Mouse (Mus musculus) A20 (cell line): ENCODE data around the gene Cog4.
"Not testable (repeated sequence)": the region's sequence is repeated elsewhere in the genome, so short reads cannot be mapped to it uniquely, and the experiment has no call there.

Experiments used
- DNase-seq: peaks from one replicate; pipeline ENCODE4 v3.0.0-alpha.2; 2011; ENCODE audit warnings: low read depth, low spot score

Cog4 gene

DNA sequence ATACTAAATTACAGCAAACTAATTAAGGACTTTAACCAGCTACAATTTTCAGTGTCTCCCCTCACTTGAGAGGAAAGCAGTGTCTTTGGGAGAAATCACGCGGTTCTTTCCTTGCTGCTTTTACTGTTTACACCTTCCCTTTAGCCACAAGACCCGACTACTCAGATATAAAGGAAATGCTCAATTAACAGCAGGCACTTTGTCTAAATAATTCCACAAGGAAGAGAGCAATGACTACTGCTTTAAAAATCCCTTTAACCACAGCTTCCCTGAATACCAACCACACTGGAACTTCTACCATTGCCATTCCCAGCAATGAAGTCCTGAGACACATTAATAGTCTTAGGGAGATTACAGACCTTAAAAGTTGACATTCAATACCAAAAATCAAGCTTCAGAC lies 17.9 kb upstream of the Cog4 start:
- no peak for DNase-seq

DNA sequence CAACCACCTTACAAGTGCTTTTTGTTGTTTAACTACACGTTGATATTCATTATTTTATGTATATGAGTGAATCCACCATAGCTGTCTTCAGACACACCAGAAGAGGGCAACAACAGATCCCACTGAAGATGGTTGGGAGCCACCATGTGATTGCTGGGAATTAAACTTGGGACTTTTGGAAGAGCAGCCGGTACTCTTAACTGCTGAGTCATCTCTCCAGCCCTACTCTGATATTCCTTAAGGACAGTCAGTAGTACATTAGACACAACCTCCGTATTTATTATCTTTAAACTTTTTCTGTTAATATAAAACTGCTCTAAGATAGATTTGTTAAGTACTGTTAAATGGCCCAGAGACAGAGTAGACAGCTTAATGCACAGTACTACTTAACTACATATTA lies 14.4 kb upstream of the Cog4 start:
- no peak for DNase-seq

DNA sequence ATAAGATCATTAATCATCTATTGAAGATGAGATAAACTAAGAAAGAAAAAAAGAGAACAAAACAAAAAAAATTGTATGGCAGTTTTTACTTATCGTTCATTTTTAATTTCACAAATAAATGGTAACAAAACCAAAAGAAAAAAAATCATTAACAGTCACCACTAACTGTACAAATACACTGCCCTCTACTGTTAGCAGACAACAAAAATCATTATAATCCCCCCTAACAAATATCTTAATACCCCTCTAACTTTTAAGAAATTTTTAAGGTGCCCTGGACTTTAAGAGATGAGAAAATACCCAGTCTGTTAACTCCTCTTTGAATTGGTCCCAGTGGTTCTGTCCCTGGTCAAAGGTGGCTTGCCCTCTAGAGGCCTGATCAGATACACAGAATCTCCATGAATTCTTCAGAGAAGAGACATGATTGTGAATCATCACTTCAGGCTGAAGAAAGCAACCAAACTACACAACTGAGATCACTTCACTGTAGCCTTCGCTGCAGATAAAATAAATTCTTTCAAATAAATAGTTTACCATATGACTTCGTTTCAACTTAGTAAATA lies 4.3 kb upstream of the Cog4 start:
- DNase-seq = peak; percentile 10

DNA sequence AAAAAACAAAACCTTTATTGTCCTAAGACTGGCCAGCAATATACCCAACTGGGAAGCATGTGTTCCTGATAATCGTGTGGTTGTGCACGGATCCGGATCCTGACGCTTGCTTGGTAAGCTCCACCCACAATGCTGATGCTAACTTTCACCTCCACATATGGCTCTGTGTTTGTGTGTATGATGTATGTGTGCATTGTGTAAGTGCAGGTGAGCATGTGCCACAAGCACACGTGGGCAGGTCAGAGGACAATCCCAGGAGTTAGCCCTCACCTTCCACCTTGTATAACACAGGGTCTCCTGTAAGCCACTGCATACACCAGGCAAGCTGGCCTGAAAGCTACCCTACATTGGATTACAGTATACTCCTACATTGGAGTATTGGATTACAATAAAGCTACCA lies 3.2 kb upstream of the Cog4 start:
- DNase-seq = no peak

DNA sequence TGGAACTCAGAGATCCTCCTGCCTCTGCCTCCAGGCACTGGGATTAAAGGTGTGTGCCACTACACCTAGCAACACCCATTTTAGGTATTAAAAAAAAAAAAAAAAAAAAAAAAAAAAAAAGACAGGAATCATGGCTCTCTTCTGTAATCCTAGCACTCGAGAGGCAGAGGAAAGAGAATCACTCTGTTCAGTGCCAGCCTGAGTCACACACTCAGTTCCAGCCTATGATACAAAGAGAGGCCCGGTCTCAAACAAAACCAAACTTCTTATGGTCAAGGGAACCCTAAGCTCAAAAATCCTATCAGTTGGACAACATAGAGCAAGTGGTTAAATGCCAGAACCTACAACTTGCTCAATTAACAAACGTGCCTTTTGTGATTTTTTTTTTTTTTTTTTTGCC lies 1.5 kb upstream of the Cog4 start:
- DNase-seq = peak; percentile 7

DNA sequence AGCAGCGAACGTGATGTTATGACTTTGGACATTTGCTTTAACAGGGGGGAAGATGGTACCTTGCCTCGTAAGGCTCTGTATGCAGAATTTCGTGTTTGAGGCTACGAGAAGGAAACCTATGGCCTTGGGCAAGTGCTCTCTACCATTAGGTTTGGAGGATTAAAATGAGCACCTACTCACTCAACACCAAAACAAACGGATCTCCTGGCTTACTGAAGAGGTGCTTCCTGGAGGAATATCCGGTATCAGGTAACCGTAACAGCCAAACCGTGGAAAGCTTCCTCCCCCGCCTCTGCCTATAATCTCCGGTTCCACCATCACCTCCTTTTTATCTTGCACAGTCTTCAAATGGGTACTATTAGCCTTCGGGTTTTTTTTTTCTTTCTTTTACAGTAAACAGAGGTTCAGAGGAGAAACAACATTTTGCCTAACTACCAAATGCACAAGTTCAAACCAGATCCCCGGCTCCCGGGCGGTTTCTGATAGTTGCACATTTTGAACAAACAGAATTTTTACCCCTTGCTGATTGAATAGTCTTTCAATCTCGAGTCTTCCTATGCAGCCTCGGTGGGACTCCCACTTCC lies 487 bp upstream of the Cog4 start:
- peak; percentile 51 for DNase-seq

DNA sequence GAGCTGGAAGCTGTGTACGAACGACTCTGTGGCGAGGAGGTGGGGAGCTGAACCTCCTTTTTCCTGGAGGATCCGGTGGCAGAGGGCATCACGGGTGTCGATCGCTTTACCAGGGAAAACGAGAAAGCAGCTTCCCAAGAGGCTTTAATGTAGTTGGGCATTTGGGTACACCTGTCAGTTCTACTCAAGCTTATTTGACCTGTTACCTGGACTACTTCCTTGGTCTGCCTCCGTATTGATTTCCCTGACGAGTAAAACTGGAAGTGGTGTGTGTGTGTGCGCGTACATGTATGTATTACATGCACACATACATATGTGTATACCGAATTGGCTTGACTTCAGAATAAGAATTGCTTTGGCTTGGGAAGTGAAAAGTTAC lies 760 bp downstream of the Cog4 start:
- no peak for DNase-seq

DNA sequence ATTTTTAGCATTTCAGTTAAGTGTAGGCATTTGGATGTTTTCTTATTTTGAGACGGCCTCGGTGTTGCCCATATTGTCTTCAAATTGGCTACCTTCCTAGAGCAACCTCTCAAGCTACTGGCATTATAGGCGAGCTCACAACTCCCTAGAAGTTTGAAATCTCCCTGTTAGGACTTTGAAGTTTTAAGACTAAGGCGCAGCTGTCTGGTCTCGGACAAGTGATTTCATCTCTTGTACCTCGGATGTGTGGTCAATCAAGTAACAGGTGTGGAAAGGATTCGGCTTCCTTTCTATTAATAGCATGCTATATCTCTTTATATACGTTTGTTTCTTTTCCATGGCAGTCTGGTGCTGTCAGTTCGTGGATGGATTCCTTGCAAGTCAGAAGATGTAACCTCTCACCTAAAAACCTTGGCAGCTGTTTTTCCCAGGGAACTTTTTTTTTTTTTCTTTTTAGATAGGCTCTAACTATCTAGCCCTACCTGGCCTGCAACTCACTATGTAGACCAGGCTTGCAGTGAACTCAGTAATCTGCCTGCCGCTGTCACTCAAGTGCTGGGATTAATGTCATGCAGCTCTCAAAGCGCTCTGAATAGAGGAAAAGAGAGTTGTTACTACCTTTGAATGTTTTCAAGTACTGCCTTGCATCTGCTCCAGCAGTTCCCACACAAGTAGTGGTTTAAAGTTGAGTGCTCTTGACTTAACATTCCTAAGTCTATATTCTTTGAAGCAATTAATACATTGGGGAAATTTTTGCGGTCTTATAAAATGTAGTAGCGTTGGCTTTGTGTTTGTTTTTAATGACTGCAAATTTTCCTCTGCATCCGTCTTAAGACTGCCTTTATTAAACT lies 1.5 kb downstream of the Cog4 start:
- DNase-seq = no peak

DNA sequence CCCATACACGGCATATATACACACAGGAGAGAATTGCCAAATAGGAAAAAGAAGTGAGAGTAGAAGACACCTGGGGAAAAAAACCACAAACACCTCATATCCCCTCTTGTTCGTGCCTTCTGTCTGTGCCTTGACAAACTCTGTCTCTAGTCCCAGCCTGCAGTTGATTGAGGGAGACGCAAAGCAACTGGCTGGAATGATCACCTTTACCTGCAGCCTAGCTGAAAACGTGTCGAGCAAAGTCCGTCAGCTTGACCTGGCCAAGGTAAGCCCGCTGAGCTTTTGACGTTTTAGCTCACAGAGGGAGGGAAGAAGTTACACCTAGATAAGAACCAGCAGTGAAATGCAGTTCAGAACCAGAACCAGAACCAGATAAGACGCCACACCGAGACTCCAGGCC lies 4.8 kb downstream of the Cog4 start:
- DNase-seq = no peak

DNA sequence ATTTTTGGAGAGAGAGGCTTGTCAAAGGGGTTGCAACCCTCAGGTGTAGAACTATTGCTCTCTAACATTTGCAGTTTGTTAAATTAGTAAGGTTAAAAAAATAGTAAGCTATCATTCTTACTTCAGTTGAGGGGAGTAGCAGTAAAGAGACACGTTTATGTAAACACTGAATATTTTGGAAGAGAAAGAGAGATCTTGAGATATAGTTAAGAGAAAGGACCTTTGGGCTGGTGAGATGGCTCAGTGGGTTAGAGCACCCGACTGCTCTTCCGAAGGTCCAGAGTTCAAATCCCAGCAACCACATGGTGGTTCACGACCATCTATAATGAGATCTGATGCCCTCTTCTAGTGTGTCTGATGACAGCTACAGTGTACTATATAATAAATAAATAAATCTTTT lies 9.7 kb downstream of the Cog4 start:
- DNase-seq = not testable (repeated sequence)

DNA sequence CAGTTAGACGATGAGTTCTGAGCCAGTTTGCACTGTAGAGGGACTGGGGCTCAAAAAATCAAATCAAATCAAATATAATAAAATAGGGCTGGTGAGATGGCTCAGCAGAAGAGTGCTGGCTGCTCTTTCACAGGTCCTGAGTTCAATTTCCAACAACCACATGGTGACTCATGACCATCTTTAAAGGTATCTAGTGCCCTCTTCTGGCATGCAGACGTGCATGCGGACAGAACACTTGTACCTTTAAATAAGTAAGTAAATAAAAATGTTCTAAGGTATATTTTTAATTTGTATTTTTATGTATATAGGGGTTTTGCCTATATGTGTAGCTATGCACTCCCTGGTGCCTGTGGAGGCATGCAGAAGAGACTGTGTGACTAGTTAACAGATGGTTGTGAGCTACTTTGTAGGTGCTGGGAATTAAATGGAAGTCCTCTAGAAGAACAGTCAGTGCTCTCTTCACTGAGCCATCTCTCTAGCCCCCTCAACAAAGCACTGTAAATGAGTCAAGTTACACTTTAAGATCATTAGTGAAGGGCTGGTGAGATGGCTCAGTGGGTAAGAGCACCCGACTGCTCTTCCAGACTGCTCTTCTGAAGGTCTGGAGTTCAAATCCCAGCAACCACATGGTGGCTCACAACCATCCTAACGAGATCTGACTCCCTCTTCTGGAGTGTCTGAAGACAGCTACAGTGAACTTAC lies 10.5 kb downstream of the Cog4 start:
- peak; percentile 53 for DNase-seq

DNA sequence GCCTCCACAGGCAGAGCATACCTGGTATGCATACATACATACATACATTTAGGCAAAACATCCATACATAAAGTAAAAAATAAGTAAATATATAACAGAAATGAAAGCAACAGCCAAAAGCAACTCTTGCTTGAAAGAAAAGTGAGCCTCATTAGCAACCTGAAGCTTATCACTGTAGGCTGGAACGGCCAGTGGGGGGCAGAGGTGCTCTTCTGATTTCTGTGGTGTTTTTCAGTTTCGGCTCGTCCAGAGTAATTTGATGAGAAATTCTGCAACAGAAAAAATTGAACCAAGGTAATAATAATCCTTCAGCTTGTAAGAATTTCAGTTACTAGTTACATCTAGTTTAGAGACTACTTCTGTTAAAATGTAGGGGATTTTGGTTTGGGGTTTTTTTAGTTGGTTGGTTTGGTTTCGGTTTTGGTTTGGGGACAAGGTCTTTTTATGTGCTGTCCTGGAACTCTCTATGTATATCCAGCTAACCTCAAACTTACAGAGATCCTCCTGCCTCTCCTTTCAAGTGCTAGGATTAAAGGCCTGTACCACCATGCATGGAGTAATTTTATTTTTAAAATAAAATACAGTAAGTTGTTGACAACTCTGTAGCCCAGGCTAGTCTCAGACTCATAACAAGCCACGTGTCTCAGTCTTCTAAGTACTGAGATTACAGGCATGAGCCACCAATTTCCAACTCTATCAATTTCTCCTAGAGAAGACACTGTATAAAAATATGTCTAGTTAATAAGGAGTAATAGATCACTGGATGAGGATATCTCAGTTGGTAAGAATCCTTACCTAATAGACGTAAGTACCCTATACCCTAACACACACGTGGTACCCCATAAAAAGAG lies 13.5 kb downstream of the Cog4 start:
- DNase-seq = peak; percentile 78

DNA sequence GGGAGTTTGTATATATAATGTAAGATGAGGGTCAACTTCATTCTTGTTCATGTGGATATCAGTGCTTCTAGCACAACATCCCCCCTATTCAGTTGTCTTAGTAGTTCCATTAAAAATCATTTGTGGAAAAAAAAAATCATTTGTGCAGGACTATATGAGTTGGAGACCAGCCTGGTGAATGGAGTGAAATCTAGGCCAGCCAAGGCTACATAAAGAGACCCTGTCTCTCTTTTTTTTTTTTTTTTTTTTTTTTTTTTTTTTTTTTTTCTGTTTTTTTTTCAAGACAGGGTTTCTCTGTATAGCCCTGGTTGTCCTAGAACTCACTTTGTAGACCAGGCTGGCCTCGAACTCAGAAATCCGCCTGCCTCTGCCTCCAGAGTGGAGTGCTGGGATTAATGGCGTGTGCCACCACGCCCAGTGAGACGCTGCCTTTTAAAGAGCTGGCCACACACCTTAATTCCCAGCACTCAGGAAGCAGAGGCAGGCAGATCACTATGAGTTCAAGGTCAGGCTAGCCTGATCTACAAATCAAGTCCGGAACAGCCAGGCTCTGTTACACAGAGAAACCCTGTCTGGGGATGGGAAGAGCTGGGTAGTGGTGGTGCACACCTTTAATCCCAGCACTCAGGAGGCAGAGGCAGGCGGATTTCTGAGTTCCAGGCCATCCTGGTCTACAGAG lies 15.1 kb downstream of the Cog4 start:
- DNase-seq = not testable (repeated sequence)

DNA sequence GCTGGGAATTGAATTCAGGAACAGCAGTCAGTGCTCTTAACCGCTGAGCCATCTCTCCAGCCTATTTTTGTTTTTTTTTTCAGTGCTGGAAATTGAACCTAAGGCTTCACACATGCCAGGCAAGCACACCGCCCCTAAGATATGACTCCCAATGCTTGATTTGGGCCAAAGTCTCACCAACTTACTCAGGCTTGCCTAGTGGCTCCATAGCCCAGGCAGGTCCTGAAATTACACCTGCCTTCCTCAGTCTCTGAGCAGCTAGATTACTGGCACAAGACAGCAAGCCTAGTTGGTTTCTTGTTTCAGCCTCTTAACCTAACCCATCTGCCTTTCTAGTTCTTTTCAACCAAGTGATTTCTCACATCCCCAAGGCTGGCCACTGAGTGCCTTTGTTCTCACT lies 24.1 kb downstream of the Cog4 start:
- no peak for DNase-seq

DNA sequence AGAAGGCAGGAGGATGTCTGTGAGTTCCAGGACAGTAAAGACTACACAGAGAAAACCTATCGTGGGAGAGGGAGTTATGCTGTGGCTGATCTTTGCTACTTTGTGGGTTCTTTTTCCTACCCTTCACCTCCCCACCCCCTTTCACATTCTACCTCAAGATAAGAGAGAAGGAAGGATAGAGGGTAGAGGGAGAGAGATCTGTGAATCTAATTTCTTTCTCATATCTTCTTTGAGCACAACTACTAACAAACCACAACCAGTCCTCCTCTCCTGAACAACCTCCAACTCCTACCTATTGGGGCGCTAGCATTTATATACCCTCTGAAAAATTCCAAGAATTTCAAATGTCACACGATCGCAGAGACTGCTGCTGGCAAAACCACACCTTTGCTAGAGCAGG lies 31.5 kb downstream of the Cog4 start:
- no peak for DNase-seq

DNA sequence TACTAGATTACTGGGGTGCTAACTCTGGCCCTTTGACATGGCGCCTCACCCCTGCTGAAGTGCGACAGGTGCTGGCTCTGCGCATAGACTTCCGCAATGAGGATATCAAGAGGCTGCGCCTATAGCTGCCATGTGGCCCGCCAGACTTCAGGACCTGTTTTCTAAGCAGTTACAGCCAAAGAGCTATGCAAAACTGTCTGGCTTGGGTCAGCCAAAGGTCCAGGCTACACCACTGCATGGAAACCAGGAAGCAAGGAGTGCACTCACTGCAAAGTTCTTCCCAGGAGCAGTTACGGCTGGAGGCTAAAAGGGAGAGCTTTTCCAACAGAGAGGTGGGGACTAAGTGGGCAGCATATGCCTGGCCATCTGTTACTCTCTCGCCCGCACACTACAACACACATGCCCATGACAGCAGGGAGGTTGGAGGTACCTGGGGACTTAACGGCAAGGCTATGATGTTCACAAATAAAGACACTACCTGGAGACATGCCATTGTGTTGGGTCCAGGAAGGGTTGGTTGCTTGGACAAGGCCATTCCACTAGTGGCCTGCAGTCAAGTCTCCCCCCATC lies 35.4 kb downstream of the Cog4 start:
- DNase-seq = no peak

DNA sequence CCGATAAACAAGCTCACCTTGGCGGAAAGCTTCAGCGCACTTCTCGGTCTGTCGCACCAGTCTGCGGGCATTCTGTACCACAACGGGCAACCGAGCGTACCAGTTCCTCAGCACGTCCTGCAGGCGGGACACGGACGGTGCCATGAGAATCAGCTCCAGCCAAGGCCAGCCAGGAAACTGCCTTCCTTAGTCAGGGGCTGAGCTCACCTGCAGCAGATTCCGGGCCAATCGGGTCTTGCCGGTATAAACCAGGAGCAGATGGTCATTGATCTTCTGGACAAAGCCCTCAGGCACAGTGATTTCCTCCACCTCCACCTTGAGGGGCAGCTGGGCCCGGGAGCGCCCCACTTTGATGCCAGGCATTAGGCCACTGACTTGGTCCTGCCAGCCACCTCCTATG lies 37.4 kb downstream of the Cog4 start:
- DNase-seq = no peak

DNA sequence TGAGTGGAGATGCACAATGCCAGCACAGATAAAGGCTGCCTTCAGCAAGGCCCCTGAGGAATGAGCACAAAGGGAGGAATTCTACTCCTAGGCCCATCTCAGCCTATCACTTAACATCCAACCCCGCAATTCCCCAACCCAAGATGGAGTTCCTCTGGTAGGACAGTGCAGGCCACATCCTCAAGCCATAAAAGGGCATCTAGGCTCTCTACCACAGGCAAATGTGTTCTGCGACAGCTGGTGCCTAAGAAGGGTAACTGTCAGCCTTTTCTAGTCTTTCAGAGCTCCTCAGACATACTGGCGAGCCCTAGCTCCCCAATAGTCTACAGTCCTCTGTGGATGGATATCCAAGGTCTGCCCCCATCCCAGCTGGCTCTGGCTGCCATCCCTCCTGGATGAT lies 40.2 kb downstream of the Cog4 start:
- DNase-seq = no peak

DNA sequence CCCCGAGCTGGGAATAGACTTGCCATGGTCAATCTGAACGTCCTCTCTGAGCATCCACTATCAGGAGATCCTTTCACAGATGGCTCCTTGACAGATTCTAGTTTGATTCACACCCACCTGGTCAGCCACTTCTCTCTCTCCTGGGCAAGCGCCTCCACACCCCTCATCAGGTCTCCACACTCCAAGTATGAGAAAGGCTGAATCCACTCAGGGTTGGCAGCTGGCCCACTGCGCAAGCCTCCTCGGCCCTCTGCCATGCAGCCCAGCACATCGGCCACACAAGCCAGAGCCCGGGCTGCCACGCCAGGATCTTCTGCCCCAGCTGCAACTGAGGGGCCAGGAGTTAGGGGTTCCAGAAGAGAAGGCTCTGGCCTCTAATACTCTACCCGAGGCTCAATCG lies 41.2 kb downstream of the Cog4 start:
- DNase-seq = no peak

DNA sequence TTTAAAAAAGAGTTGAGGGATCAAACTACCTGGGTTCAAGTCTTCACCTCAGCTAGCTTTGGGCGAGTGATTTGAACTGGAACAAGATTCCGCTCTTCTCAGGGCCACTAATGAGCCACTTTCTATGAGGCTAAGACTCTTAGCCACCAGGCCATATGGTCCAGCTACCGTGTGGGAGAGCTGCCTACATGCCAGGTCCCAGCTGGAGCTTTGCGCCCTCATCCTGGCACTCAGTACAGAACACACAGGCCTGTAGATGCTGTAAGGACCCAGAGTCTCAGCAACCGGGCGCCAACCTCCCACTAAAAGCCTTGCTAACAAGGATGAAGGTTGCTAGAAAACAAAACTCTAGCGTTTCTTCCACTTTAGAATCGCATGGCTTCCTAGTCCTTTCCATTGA lies 42.0 kb downstream of the Cog4 start:
- no peak for DNase-seq

DNA sequence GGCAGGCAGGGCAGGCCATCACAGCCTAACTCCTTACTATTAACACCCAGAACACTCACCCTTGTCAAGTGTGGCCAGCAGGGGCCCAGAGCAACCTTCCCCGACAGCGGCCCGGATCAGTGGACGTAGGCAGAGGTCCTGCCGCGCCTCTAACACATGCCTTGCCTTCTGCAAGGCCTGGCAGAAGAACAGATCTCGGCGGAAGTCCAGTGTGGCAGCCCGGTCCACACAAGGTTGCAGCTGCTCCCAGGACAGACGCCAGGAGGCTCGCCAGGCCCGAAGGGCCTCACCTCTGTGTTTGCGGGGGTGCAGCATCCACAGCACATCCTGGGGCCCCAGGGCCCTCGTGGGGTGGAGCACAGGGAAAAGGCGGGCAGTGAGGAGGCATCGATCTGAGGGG lies 42.5 kb downstream of the Cog4 start:
- no peak for DNase-seq
